Mouse (Mus musculus): ENCODE measurements around the gene Rangrf. TPM values are rescaled to one million over a fixed set of nuclear protein-coding genes. Genes with fewer than 3 reads are reported as not detected.

Rangrf gene
- total and polyA plus RNA-seq, 3 experiments = 159 to 207 TPM; not detected in 1

DNA sequence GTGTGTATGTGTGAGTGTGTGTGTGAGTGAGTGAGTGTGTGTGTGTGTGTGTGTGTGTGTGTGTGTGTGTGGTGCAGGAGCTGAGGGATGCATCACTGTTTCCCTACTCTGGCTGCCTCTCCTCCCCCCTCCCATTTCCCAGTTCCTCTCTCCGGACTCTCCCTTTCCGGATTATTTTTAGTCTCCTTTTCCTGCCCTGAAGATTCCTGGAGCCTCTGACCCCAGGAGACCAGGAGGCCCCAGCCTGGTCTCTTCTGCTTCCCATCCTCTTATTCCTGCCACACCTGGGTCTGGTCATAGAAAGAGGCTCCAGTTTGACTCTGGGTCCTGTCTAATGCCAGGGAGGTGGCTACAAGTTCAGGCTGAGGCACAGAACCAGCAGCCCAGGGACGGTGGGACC lies 18.9 kb downstream of the Rangrf start:
- no peaks in the 10 kb centered on the region for H3K36me3 ChIP-seq (ENCODE audit: control insufficient read depth in 1 of 2, insufficient read depth in 2 of 2, low read length in 2 of 2)
- TF ChIP-seq CHD1 (IDR thresholded peaks at IDR 0.05; ENCODE audit: low read depth, low read length) (no peak), USF2 (IDR thresholded peaks at IDR 0.05; ENCODE audit: borderline replicate concordance in 1 of 2, insufficient read depth in 1 of 2, low read depth in 1 of 2, low read length in 2 of 2) (no peak), ZMIZ1 (IDR thresholded peaks at IDR 0.05; ENCODE audit: low read depth, low read length) (no peak), E2F4 (IDR thresholded peaks at IDR 0.05; ENCODE audit: borderline replicate concordance, low read depth, low read length) (no peak), MAZ (IDR thresholded peaks at IDR 0.05; ENCODE audit: low read depth, low read length) (no peak)
- H3K27me3 ChIP-seq (ENCODE audit: control insufficient read depth in 1 of 2, insufficient read depth in 2 of 2, low read length in 2 of 2) = peaks cover 2 to 6% of the 10 kb centered on the region in 2 experiments
- no peak overlapping the region for H3K4me3 ChIP-seq (ENCODE audit: control insufficient read depth in 1 of 2, insufficient read depth in 1 of 2, low read depth in 2 of 2, low read length in 2 of 2)
- H3K4me1 ChIP-seq (ENCODE audit: control insufficient read depth in 1 of 2, insufficient read depth in 2 of 2, low read length in 2 of 2) = no peaks in the 10 kb centered on the region
- no peak overlapping the region for H3K9ac ChIP-seq (ENCODE audit: control insufficient read depth, low read depth, low read length, poor library complexity, severe bottlenecking)
- no peak overlapping the region for H3K27ac ChIP-seq (ENCODE audit: control insufficient read depth, low read depth, low read length)
- no peak for DNase-seq (ENCODE audit: low read depth, low spot score)
- no peaks in the 10 kb centered on the region for H3K9me3 ChIP-seq (replicated peaks; ENCODE audit: insufficient read depth, low read length)
- no peaks in the 10 kb centered on the region for H3K79me2 ChIP-seq (ENCODE audit: control insufficient read depth, insufficient read depth, low read length, poor library complexity)

- no peak for TF ChIP-seq MYC (IDR thresholded peaks at IDR 0.05; ENCODE audit: low read depth, low read length)
- peak; percentile 62; the same call in 1 of the 2 replicates for TF ChIP-seq POLR2AphosphoS5 (IDR thresholded peaks at IDR 0.05; ENCODE audit: borderline replicate concordance, low read depth, low read length)
- TF ChIP-seq MYB (IDR thresholded peaks at IDR 0.05; ENCODE audit: low read depth, low read length) = no peak
- Histone ChIP-seq H3K79me2 (ENCODE audit: control insufficient read depth, insufficient read depth, low read length, poor library complexity) (no peaks in the 10 kb centered on the region), H3K27me3 (ENCODE audit: control insufficient read depth in 1 of 2, insufficient read depth in 2 of 2, low read length in 2 of 2) (peaks cover 4 to 6% of the 10 kb centered on the region in 2 experiments), H3K27ac (ENCODE audit: control insufficient read depth, low read depth, low read length) (no peak overlapping the region), H3K4me3 (ENCODE audit: control insufficient read depth in 1 of 2, insufficient read depth in 1 of 2, low read depth in 2 of 2, low read length in 2 of 2) (no peak overlapping the region), H3K36me3 (ENCODE audit: control insufficient read depth in 1 of 2, insufficient read depth in 2 of 2, low read length in 2 of 2) (no peaks in the 10 kb centered on the region), H3K9me3 (replicated peaks; ENCODE audit: insufficient read depth, low read length) (no peaks in the 10 kb centered on the region), H3K9ac (ENCODE audit: control insufficient read depth, low read depth, low read length, poor library complexity, severe bottlenecking) (no peak overlapping the region), H3K4me1 (ENCODE audit: control insufficient read depth in 1 of 2, insufficient read depth in 2 of 2, low read length in 2 of 2) (no peaks in the 10 kb centered on the region)
- DNase-seq (ENCODE audit: low read depth, low spot score) = no peak
Observed at GRCm38 (mm10) chr11:68955473-68955872, 19.5 kb downstream of the Rangrf start.

DNA sequence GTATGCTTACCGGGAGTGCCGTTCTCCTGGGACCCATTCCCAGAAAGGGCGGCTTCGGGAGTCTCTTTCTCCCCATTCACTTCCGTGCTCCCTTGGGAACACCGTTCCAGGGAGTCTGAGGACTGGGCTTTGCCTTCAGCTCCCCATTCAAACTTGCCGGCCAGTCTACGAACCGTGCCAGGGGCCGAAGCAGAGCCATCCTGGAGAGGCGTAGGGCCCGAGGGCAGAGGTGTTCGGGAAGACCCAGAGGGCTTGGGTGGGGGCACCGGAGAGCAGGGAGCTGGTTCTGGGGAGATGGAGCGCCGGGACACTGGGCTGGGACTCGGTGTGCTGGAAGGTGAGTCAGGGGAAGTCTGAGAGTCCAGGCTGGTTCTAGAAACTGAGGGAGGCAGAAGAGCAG lies 20.6 kb downstream of the Rangrf start:
- no peak overlapping the region for H3K27ac ChIP-seq (ENCODE audit: control insufficient read depth, low read depth, low read length)
- H3K9ac ChIP-seq (ENCODE audit: control insufficient read depth, low read depth, low read length, poor library complexity, severe bottlenecking) = no peak overlapping the region
- no peaks in the 10 kb centered on the region for H3K79me2 ChIP-seq (ENCODE audit: control insufficient read depth, insufficient read depth, low read length, poor library complexity)
- H3K4me1 ChIP-seq (ENCODE audit: control insufficient read depth in 1 of 2, insufficient read depth in 2 of 2, low read length in 2 of 2) = no peaks in the 10 kb centered on the region
- TF ChIP-seq MAZ (IDR thresholded peaks at IDR 0.05; ENCODE audit: low read depth, low read length) (no peak), MYC (IDR thresholded peaks at IDR 0.05; ENCODE audit: low read depth, low read length) (no peak), MAX (IDR thresholded peaks at IDR 0.05; ENCODE audit: low read length) (no peak), TAL1 (IDR thresholded peaks at IDR 0.05; ENCODE audit: low read length) (no peak), ZMIZ1 (IDR thresholded peaks at IDR 0.05; ENCODE audit: low read depth, low read length) (no peak), CTCF (IDR thresholded peaks at IDR 0.05 in 2 of 3, conservative IDR thresholded peaks at IDR 0.05 in 1 of 3; ENCODE audit: control insufficient read depth in 1 of 3, insufficient read depth in 1 of 3, low read depth in 2 of 3, low read length in 3 of 3, poor library complexity in 1 of 3, severe bottlenecking in 1 of 3) (no peak), MYB (IDR thresholded peaks at IDR 0.05; ENCODE audit: low read depth, low read length) (no peak), USF2 (IDR thresholded peaks at IDR 0.05; ENCODE audit: borderline replicate concordance in 1 of 2, insufficient read depth in 1 of 2, low read depth in 1 of 2, low read length in 2 of 2) (no peak), KAT2A (conservative IDR thresholded peaks at IDR 0.05; ENCODE audit: low read depth, low read length) (no peak), TBP (IDR thresholded peaks at IDR 0.05; ENCODE audit: low read depth, low read length) (no peak), RCOR1 (IDR thresholded peaks at IDR 0.05; ENCODE audit: low read depth, low read length) (no peak), MXI1 (IDR thresholded peaks at IDR 0.05; ENCODE audit: low read depth, low read length) (no peak), CHD1 (IDR thresholded peaks at IDR 0.05; ENCODE audit: low read depth, low read length) (no peak), ELF1 (IDR thresholded peaks at IDR 0.05; ENCODE audit: low read depth, low read length) (no peak), JUND (IDR thresholded peaks at IDR 0.05; ENCODE audit: low read depth, low read length) (no peak), GATA1 (IDR thresholded peaks at IDR 0.05; ENCODE audit: low read depth, low read length) (no peak), CHD2 (IDR thresholded peaks at IDR 0.05; ENCODE audit: low read length) (no peak), USF1 (IDR thresholded peaks at IDR 0.05; ENCODE audit: low read depth, low read length) (no peak), EP300 (IDR thresholded peaks at IDR 0.05; ENCODE audit: low read depth in 1 of 2, low read length in 2 of 2) (no peak)
- peaks cover 4 to 6% of the 10 kb centered on the region in 2 experiments for H3K27me3 ChIP-seq (ENCODE audit: control insufficient read depth in 1 of 2, insufficient read depth in 2 of 2, low read length in 2 of 2)
- no peaks in the 10 kb centered on the region for H3K9me3 ChIP-seq (replicated peaks; ENCODE audit: insufficient read depth, low read length)
- no peaks in the 10 kb centered on the region for H3K36me3 ChIP-seq (ENCODE audit: control insufficient read depth in 1 of 2, insufficient read depth in 2 of 2, low read length in 2 of 2)
- H3K4me3 ChIP-seq (ENCODE audit: control insufficient read depth in 1 of 2, insufficient read depth in 1 of 2, low read depth in 2 of 2, low read length in 2 of 2) = no peak overlapping the region
- DNase-seq (ENCODE audit: low read depth, low spot score) = no peak
